Mouse (Mus musculus): ENCODE measurements around the gene Zfyve19. TPM values are rescaled to one million over a fixed set of nuclear protein-coding genes. Genes with fewer than 3 reads are reported as not detected.

The Zfyve19 gene
- 10 to 100 TPM; 30.2 to 30.5 TPM for total RNA-seq (2021)
- long read RNA-seq, experiment 1, transcript Zfyve19-201 (11 exons, 2,008 nt), result major isoform, 18 of 39 reads
- long read RNA-seq, experiment 1, partial matches to known transcripts, result 4 of 39 reads
- long read RNA-seq, experiment 1, other reads (novel, unspliced or antisense), result 17 of 39 reads
- long read RNA-seq, experiment 2, transcript Zfyve19-201 (11 exons, 2,008 nt), result major isoform, 9 of 18 reads
- long read RNA-seq, experiment 2, partial matches to known transcripts, result 2 of 18 reads
- long read RNA-seq, experiment 2, other reads (novel, unspliced or antisense), result 7 of 18 reads

GRCm38 (mm10) chr2:119208344-119209175 lies at the start of gene Zfyve19, which contains the start of gene Dnajc17:
Gene Zfyve19 (plus strand): TSS chr2:119208617.
Gene Dnajc17 (minus strand): TSS chr2:119208795.
- peak; percentile 97 for DNase-seq

GRCm38 (mm10) chr2:119161247-119161646 lies 47.2 kb upstream of the Zfyve19 start:
- DNase-seq, result peak; percentile 39 to 63

GRCm38 (mm10) chr2:119163135-119163534 lies 45.3 kb upstream of the Zfyve19 start:
- no peak for DNase-seq

- DNase-seq, result no peak
Measured at GRCm38 (mm10) chr2:119163999-119164398, 44.4 kb upstream of the Zfyve19 start.

- DNase-seq, result no peak
Measured at GRCm38 (mm10) chr2:119165401-119165800, 43.0 kb upstream of the Zfyve19 start.

GRCm38 (mm10) chr2:119166901-119167865 lies 41.2 kb upstream of the Zfyve19 start, which contains the start of gene Gchfr:
Gene Gchfr (plus strand): TSS chr2:119167773.
- DNase-seq, result peak; percentile 89

GRCm38 (mm10) chr2:119167866-119168256 lies 40.6 kb upstream of the Zfyve19 start:
- DNase-seq, result no peak

- no peak for DNase-seq
Measured at GRCm38 (mm10) chr2:119170282-119170681, 38.1 kb upstream of the Zfyve19 start.

GRCm38 (mm10) chr2:119171574-119171973 lies 36.8 kb upstream of the Zfyve19 start:
- no peak for DNase-seq

GRCm38 (mm10) chr2:119172446-119172845 lies 36.0 kb upstream of the Zfyve19 start:
- DNase-seq, result no peak

GRCm38 (mm10) chr2:119172862-119173576 lies 35.4 kb upstream of the Zfyve19 start:
- peak; percentile 81 to 87 for DNase-seq

- DNase-seq, result peak in 1 of 2 experiments; percentile 46
Measured at GRCm38 (mm10) chr2:119173991-119174651, 34.3 kb upstream of the Zfyve19 start, which contains the start of gene Gm14137. Gene Gm14137 (plus strand): TSS chr2:119174509.

- DNase-seq, result no peak
Measured at GRCm38 (mm10) chr2:119174866-119175265, 33.6 kb upstream of the Zfyve19 start.

GRCm38 (mm10) chr2:119175614-119176013 lies 32.8 kb upstream of the Zfyve19 start:
- DNase-seq, result peak in 1 of 2 experiments; percentile 37

- DNase-seq, result no peak
Measured at GRCm38 (mm10) chr2:119176761-119177160, 31.7 kb upstream of the Zfyve19 start.

- DNase-seq, result no peak
Measured at GRCm38 (mm10) chr2:119177384-119177939, 31.0 kb upstream of the Zfyve19 start.

- DNase-seq, result no peak
Measured at GRCm38 (mm10) chr2:119182914-119183313, 25.5 kb upstream of the Zfyve19 start.

GRCm38 (mm10) chr2:119189029-119189710 lies 19.2 kb upstream of the Zfyve19 start:
- DNase-seq, result peak; percentile 87 to 90

GRCm38 (mm10) chr2:119190969-119191368 lies 17.4 kb upstream of the Zfyve19 start:
- DNase-seq, result no peak

GRCm38 (mm10) chr2:119194140-119194539 lies 14.3 kb upstream of the Zfyve19 start:
- no peak for DNase-seq
